Mouse (Mus musculus) E14TG2a.4 (cell line): ENCODE measurements around the gene Atic.

Experiments
- CTCF ChIP-seq: conservative IDR thresholded peaks from 2 replicates; pipeline ENCODE4 v1.5.1; 2014; ENCODE audit warnings: low read length
- NANOG ChIP-seq: IDR thresholded peaks from 2 replicates; pipeline ENCODE4 v1.6.1; 2014; ENCODE audit warnings: borderline replicate concordance, low read length, mixed read lengths
- POU5F1 ChIP-seq: IDR thresholded peaks from 2 replicates; pipeline ENCODE4 v1.6.1; 2014; ENCODE audit warnings: low read length, borderline replicate concordance

DNA sequence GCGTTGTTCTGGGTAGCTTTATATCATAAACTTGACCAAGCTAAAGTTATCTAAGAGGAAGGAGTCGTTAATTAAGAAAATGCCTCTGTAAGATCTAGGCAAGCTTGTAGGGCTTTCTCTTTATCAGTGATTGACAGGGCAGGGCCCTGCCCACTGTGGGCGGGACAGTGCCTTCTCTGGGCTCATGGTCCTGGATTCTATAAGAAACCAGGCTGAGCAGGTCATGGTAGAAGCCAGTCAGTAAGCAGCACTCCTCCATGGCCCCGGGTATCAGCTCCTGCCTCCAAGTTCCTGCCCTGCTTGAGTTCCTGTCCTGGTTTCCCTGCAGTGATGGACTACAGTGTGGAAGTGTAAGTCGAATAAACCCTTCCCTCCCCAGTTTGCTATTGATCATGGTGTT lies 53.0 kb downstream of the Atic start:
- TF ChIP-seq CTCF, result no peak
- no peak for TF ChIP-seq NANOG
- TF ChIP-seq POU5F1, result no peak
